Mouse (Mus musculus): ENCODE results near the gene E4f1. TPM values are rescaled to one million over a fixed set of nuclear protein-coding genes. Genes with fewer than 3 reads are reported as not detected.

The E4f1 gene
- polyA plus RNA-seq (2015; fragmentation: Nextera tagmentation; extraction: Ambion mirVana): 26.1 and 27.1 TPM in 2 replicates

- Histone ChIP-seq H3K4me3 (ENCODE audit: low read length) (peak within 1 kb of the TSS; percentile 93), H3K36me3 (ENCODE audit: control insufficient read depth, insufficient read depth, low read length) (peaks cover 9% of the 10 kb centered on the region; the same call in 1 of the 2 replicates), H3K27ac (ENCODE audit: low read length) (peak within 1 kb of the TSS; percentile 93), H3K9ac (ENCODE audit: low read depth, low read length) (peak within 1 kb of the TSS; percentile 96), H3K9me3 (ENCODE audit: control insufficient read depth, low read length) (no peaks in the 10 kb centered on the region), H3K4me1 (ENCODE audit: control insufficient read depth, insufficient read depth, low read length) (peaks cover 31% of the 10 kb centered on the region), H3K4me2 (ENCODE audit: low read depth, low read length) (peak within 1 kb of the TSS; percentile 92), H3K27me3 (replicated peaks; ENCODE audit: control insufficient read depth, insufficient read depth, low read length) (no peaks in the 10 kb centered on the region)
- under 1% methylated on average over 74 of the region's 75 CpGs for whole genome bisulfite sequencing
- ATAC-seq: peak; percentile 97
Measured at GRCm38 (mm10) chr17:24469910-24470602, at the start of gene E4f1, which contains the start of gene Pgp. Gene E4f1 (minus strand): TSS chr17:24470313. Gene Pgp (plus strand): TSS chr17:24470392.

GRCm38 (mm10) chr17:24514270-24515257, 44.5 kb upstream of the E4f1 start:
- Histone ChIP-seq H3K4me2 (ENCODE audit: low read depth, low read length) (0 out of 2 replicates have a peak overlapping the region, but pooled peaks have one; percentile 14), H3K4me1 (ENCODE audit: control insufficient read depth, insufficient read depth, low read length) (no peaks in the 10 kb centered on the region), H3K27ac (ENCODE audit: low read length) (peak overlapping the region; percentile 54; the same call in 1 of the 2 replicates), H3K9ac (ENCODE audit: low read depth, low read length) (peak overlapping the region; percentile 21), H3K36me3 (ENCODE audit: control insufficient read depth, insufficient read depth, low read length) (peaks cover 20% of the 10 kb centered on the region; the same call in 1 of the 2 replicates), H3K27me3 (replicated peaks; ENCODE audit: control insufficient read depth, insufficient read depth, low read length) (no peaks in the 10 kb centered on the region), H3K9me3 (ENCODE audit: control insufficient read depth, low read length) (no peaks in the 10 kb centered on the region), H3K4me3 (ENCODE audit: low read length) (no peak overlapping the region)
- WGBS: 84% methylated on average over 24 of the region's 24 CpGs
- peak; percentile 30; the same call in 1 of the 2 replicates for ATAC-seq

GRCm38 (mm10) chr17:24513609-24514008, 43.5 kb upstream of the E4f1 start:
- H3K27ac ChIP-seq (ENCODE audit: low read length): no peak overlapping the region
- H3K4me3 ChIP-seq (ENCODE audit: low read length): no peak overlapping the region
- peak; percentile 61 for ATAC-seq
- no peaks in the 10 kb centered on the region for H3K4me1 ChIP-seq (ENCODE audit: control insufficient read depth, insufficient read depth, low read length)
- H3K9ac ChIP-seq (ENCODE audit: low read depth, low read length): no peak overlapping the region
- no peaks in the 10 kb centered on the region for H3K9me3 ChIP-seq (ENCODE audit: control insufficient read depth, low read length)
- no peak overlapping the region for H3K4me2 ChIP-seq (ENCODE audit: low read depth, low read length)
- 47% methylated on average over 5 of the region's 5 CpGs for WGBS
- peaks cover 28% of the 10 kb centered on the region for H3K36me3 ChIP-seq (ENCODE audit: control insufficient read depth, insufficient read depth, low read length)
- no peaks in the 10 kb centered on the region for H3K27me3 ChIP-seq (replicated peaks; ENCODE audit: control insufficient read depth, insufficient read depth, low read length)

- no peaks in the 10 kb centered on the region for H3K27me3 ChIP-seq (replicated peaks; ENCODE audit: control insufficient read depth, insufficient read depth, low read length)
- no peak overlapping the region for H3K27ac ChIP-seq (ENCODE audit: low read length)
- ATAC-seq: peak; percentile 54
- 70% methylated on average over 12 of the region's 12 CpGs for WGBS
- no peak overlapping the region for H3K9ac ChIP-seq (ENCODE audit: low read depth, low read length)
- H3K4me2 ChIP-seq (ENCODE audit: low read depth, low read length): no peak overlapping the region
- H3K4me3 ChIP-seq (ENCODE audit: low read length): no peak overlapping the region
- H3K36me3 ChIP-seq (ENCODE audit: control insufficient read depth, insufficient read depth, low read length): peaks cover 20% of the 10 kb centered on the region
- H3K9me3 ChIP-seq (ENCODE audit: control insufficient read depth, low read length): no peaks in the 10 kb centered on the region
- H3K4me1 ChIP-seq (ENCODE audit: control insufficient read depth, insufficient read depth, low read length): peaks cover 14% of the 10 kb centered on the region
Measured at GRCm38 (mm10) chr17:24507806-24508460, 37.8 kb upstream of the E4f1 start.

DNA sequence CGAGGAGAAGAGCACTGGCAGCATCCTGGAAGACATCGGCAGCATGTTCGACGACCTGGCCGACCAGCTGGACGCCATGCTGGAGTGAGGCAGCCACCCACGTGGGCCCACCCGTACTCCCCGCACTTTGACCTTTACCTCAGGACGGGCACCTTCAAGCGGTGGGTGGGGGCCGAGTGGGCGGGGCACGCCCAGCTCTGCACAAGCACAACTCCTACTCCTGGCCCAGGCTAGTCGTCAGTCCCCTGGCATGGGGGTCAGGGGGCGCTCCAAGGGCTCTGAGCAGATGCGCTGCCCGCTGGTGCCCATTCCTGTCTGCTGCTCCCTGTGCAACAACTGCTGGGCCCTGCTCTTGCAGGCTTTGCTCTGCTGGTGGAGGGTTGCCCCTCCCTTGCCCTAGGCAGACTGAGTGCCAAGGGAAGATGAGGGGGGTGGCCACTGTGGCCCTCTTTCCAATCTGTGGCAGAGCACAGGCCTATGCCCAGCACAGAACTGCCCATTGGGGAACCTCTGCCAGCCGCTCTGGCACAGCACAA, 37.1 kb upstream of the E4f1 start:
- Histone ChIP-seq H3K9me3 (ENCODE audit: control insufficient read depth, low read length) (no peaks in the 10 kb centered on the region), H3K4me1 (ENCODE audit: control insufficient read depth, insufficient read depth, low read length) (peaks cover 14% of the 10 kb centered on the region), H3K4me3 (ENCODE audit: low read length) (0 out of 2 replicates have a peak overlapping the region, but pooled peaks have one; percentile 24), H3K9ac (ENCODE audit: low read depth, low read length) (peak overlapping the region; percentile 29; the same call in 1 of the 2 replicates), H3K27me3 (replicated peaks; ENCODE audit: control insufficient read depth, insufficient read depth, low read length) (no peaks in the 10 kb centered on the region), H3K36me3 (ENCODE audit: control insufficient read depth, insufficient read depth, low read length) (peaks cover 19% of the 10 kb centered on the region), H3K4me2 (ENCODE audit: low read depth, low read length) (peak overlapping the region; percentile 48), H3K27ac (ENCODE audit: low read length) (no peak overlapping the region)
- ATAC-seq: peak; percentile 62
- whole genome bisulfite sequencing: 47% methylated on average over 19 of the region's 19 CpGs

- Histone ChIP-seq H3K27me3 (replicated peaks; ENCODE audit: control insufficient read depth, insufficient read depth, low read length) (no peaks in the 10 kb centered on the region), H3K4me2 (ENCODE audit: low read depth, low read length) (peak overlapping the region; percentile 48), H3K4me1 (ENCODE audit: control insufficient read depth, insufficient read depth, low read length) (peaks cover 14% of the 10 kb centered on the region), H3K9ac (ENCODE audit: low read depth, low read length) (peak overlapping the region; percentile 58), H3K9me3 (ENCODE audit: control insufficient read depth, low read length) (no peaks in the 10 kb centered on the region), H3K36me3 (ENCODE audit: control insufficient read depth, insufficient read depth, low read length) (peaks cover 19% of the 10 kb centered on the region), H3K27ac (ENCODE audit: low read length) (no peak overlapping the region), H3K4me3 (ENCODE audit: low read length) (peak overlapping the region; percentile 24; the same call in 1 of the 2 replicates)
- WGBS: 33% methylated on average over 36 of the region's 36 CpGs
- ATAC-seq: peak; percentile 45
Measured at GRCm38 (mm10) chr17:24506332-24507070, 36.4 kb upstream of the E4f1 start.

- ATAC-seq: no peak
- 88% methylated on average over 30 of the region's 30 CpGs for WGBS
- Histone ChIP-seq H3K9me3 (ENCODE audit: control insufficient read depth, low read length) (no peaks in the 10 kb centered on the region), H3K4me1 (ENCODE audit: control insufficient read depth, insufficient read depth, low read length) (peaks cover 14% of the 10 kb centered on the region), H3K27ac (ENCODE audit: low read length) (no peak overlapping the region), H3K9ac (ENCODE audit: low read depth, low read length) (no peak overlapping the region), H3K4me2 (ENCODE audit: low read depth, low read length) (no peak overlapping the region), H3K36me3 (ENCODE audit: control insufficient read depth, insufficient read depth, low read length) (peaks cover 14% of the 10 kb centered on the region), H3K4me3 (ENCODE audit: low read length) (no peak overlapping the region), H3K27me3 (replicated peaks; ENCODE audit: control insufficient read depth, insufficient read depth, low read length) (no peaks in the 10 kb centered on the region)
Measured at GRCm38 (mm10) chr17:24505286-24505955, 35.3 kb upstream of the E4f1 start.

GRCm38 (mm10) chr17:24504085-24504484, 34.0 kb upstream of the E4f1 start:
- Histone ChIP-seq H3K27me3 (replicated peaks; ENCODE audit: control insufficient read depth, insufficient read depth, low read length) (no peaks in the 10 kb centered on the region), H3K4me2 (ENCODE audit: low read depth, low read length) (no peak overlapping the region), H3K27ac (ENCODE audit: low read length) (no peak overlapping the region), H3K9me3 (ENCODE audit: control insufficient read depth, low read length) (no peaks in the 10 kb centered on the region), H3K4me1 (ENCODE audit: control insufficient read depth, insufficient read depth, low read length) (peaks cover 14% of the 10 kb centered on the region), H3K4me3 (ENCODE audit: low read length) (no peak overlapping the region), H3K9ac (ENCODE audit: low read depth, low read length) (no peak overlapping the region), H3K36me3 (ENCODE audit: control insufficient read depth, insufficient read depth, low read length) (peaks cover 6% of the 10 kb centered on the region; the same call in 1 of the 2 replicates)
- no peak for ATAC-seq
- WGBS: 90% methylated on average over 10 of the region's 10 CpGs
